Mouse (Mus musculus): ENCODE measurements around the gene Actn1. TPM values are rescaled to one million over a fixed set of nuclear protein-coding genes. Genes with fewer than 3 reads are reported as not detected.

The Actn1 gene
- total RNA-seq, 2 experiments from 2014 or later = 93.4 to 102 TPM

- DNase-seq (ENCODE audit: extremely low spot score in 1 of 2, low spot score in 1 of 2) = no peak
Observed at GRCm38 (mm10) chr12:80144846-80145245, 115.3 kb downstream of the Actn1 start.

GRCm38 (mm10) chr12:80141470-80141869 is 118.7 kb downstream of the Actn1 start:
- peak; percentile 44 to 69 for DNase-seq (ENCODE audit: extremely low spot score in 1 of 2, low spot score in 1 of 2)

GRCm38 (mm10) chr12:80141011-80141410 is 119.2 kb downstream of the Actn1 start:
- no peak for DNase-seq (ENCODE audit: extremely low spot score in 1 of 2, low spot score in 1 of 2)

- DNase-seq (ENCODE audit: extremely low spot score in 1 of 2, low spot score in 1 of 2) = no peak
Observed at GRCm38 (mm10) chr12:80137744-80138143, 122.4 kb downstream of the Actn1 start.

- no peak for DNase-seq (ENCODE audit: extremely low spot score in 1 of 2, low spot score in 1 of 2)
Observed at GRCm38 (mm10) chr12:80137246-80137645, 122.9 kb downstream of the Actn1 start.

- no peak for DNase-seq (ENCODE audit: extremely low spot score in 1 of 2, low spot score in 1 of 2)
Observed at GRCm38 (mm10) chr12:80136264-80136930, 123.8 kb downstream of the Actn1 start.

- DNase-seq (ENCODE audit: extremely low spot score in 1 of 2, low spot score in 1 of 2) = no peak
Observed at GRCm38 (mm10) chr12:80135173-80135572, 125.0 kb downstream of the Actn1 start.

- DNase-seq (ENCODE audit: extremely low spot score in 1 of 2, low spot score in 1 of 2) = no peak
Observed at GRCm38 (mm10) chr12:80133011-80133545, 127.1 kb downstream of the Actn1 start.

GRCm38 (mm10) chr12:80132250-80133003 is 127.7 kb downstream of the Actn1 start:
- peak; percentile 71 to 72 for DNase-seq (ENCODE audit: extremely low spot score in 1 of 2, low spot score in 1 of 2)

- no peak for DNase-seq (ENCODE audit: extremely low spot score in 1 of 2, low spot score in 1 of 2)
Observed at GRCm38 (mm10) chr12:80131359-80132249, 128.6 kb downstream of the Actn1 start.

- DNase-seq (ENCODE audit: extremely low spot score in 1 of 2, low spot score in 1 of 2) = no peak
Observed at GRCm38 (mm10) chr12:80130558-80131358, 129.4 kb downstream of the Actn1 start.

- DNase-seq (ENCODE audit: extremely low spot score in 1 of 2, low spot score in 1 of 2) = peak in 1 of 2 experiments; percentile 26
Observed at GRCm38 (mm10) chr12:80129531-80129930, 130.6 kb downstream of the Actn1 start.

- no peak for DNase-seq (ENCODE audit: extremely low spot score in 1 of 2, low spot score in 1 of 2)
Observed at GRCm38 (mm10) chr12:80127191-80127762, 132.9 kb downstream of the Actn1 start.

GRCm38 (mm10) chr12:80125316-80125715 is 134.9 kb downstream of the Actn1 start:
- DNase-seq (ENCODE audit: extremely low spot score in 1 of 2, low spot score in 1 of 2) = no peak

- DNase-seq (ENCODE audit: extremely low spot score in 1 of 2, low spot score in 1 of 2) = no peak
Observed at GRCm38 (mm10) chr12:80124756-80125155, 135.4 kb downstream of the Actn1 start.

- DNase-seq (ENCODE audit: extremely low spot score in 1 of 2, low spot score in 1 of 2) = no peak
Observed at GRCm38 (mm10) chr12:80124211-80124610, 136.0 kb downstream of the Actn1 start.

GRCm38 (mm10) chr12:80123227-80123803 is 136.9 kb downstream of the Actn1 start:
- no peak for DNase-seq (ENCODE audit: extremely low spot score in 1 of 2, low spot score in 1 of 2)

GRCm38 (mm10) chr12:80121438-80121837 is 138.7 kb downstream of the Actn1 start:
- DNase-seq (ENCODE audit: extremely low spot score in 1 of 2, low spot score in 1 of 2) = no peak

GRCm38 (mm10) chr12:80118588-80118987 is 141.6 kb downstream of the Actn1 start:
- no peak for DNase-seq (ENCODE audit: extremely low spot score in 1 of 2, low spot score in 1 of 2)
